Mouse (Mus musculus): ENCODE data around the gene Bub3. TPM values are rescaled to one million over a fixed set of nuclear protein-coding genes. Genes with fewer than 3 reads are reported as not detected.

Bub3 gene
- total RNA-seq (2021) = 10 to 100 TPM; 26.6 to 34.1 TPM

GRCm38 (mm10) chr7:131559986-131560696, at the start of gene Bub3:
TSS of gene Bub3 (plus strand) at chr7:131560222.
- intact Hi-C loops (cut with DNase I) = loop anchor here (5.0 to 10.0 kb wide), 4 partner anchors 148 to 1295 kb away; partner anchors contain the start of genes 2310057M21Rik, Abraxas2, Acadsb and Eef1akmt2
- DNase-seq = peak; percentile 86 to 93

GRCm38 (mm10) chr7:131539979-131540378, 20.0 kb upstream of the Bub3 start:
- peak; percentile 79 to 85 for DNase-seq
- intact Hi-C loops (cut with DNase I) = loop anchor here (1.0 to 10.0 kb wide), 5 partner anchors 178 to 1013 kb away; partner anchors contain the start of gene 2310057M21Rik

GRCm38 (mm10) chr7:131541184-131542114, 18.6 kb upstream of the Bub3 start:
- intact Hi-C loops (cut with DNase I) = loop anchor here (2.0 to 10.0 kb wide), 4 partner anchors 179 to 1011 kb away; partner anchors contain the start of gene 2310057M21Rik
- peak in 1 of 2 experiments; percentile 6 for DNase-seq

GRCm38 (mm10) chr7:131542115-131542871, 17.7 kb upstream of the Bub3 start, which contains the start of gene Hmx3:
TSS of gene Hmx3 (plus strand) at chr7:131542867.
- peak in 1 of 2 experiments; percentile 20 for DNase-seq
- intact Hi-C loops (cut with DNase I) = loop anchor here (5.0 to 10.0 kb wide), 3 partner anchors 180 to 670 kb away; partner anchors contain the start of gene 2310057M21Rik

GRCm38 (mm10) chr7:131542872-131543622, 17.0 kb upstream of the Bub3 start:
- peak; percentile 12 to 21 for DNase-seq
- intact Hi-C loops (cut with DNase I) = loop anchor here (5.0 to 10.0 kb wide), 3 partner anchors 181 to 669 kb away; partner anchors contain the start of gene 2310057M21Rik

- intact Hi-C loops (cut with DNase I) = loop anchor here (1.0 to 10.0 kb wide), 4 partner anchors 11 to 668 kb away; partner anchors contain the start of gene 2310057M21Rik
- peak; percentile 18 to 41 for DNase-seq
Observed at GRCm38 (mm10) chr7:131543623-131544481, 16.2 kb upstream of the Bub3 start.

GRCm38 (mm10) chr7:131544871-131545270, 15.2 kb upstream of the Bub3 start:
- intact Hi-C loops (cut with DNase I) = loop anchor here (1.0 to 10.0 kb wide), 4 partner anchors 10 to 667 kb away; partner anchors contain the start of gene 2310057M21Rik
- no peak for DNase-seq

GRCm38 (mm10) chr7:131545701-131546385, 14.2 kb upstream of the Bub3 start:
- intact Hi-C loops (cut with DNase I) = loop anchor here (10.0 kb wide), 1 partner anchor 199 kb away; no protein-coding TSS in a partner anchor
- DNase-seq = no peak

GRCm38 (mm10) chr7:131546423-131546822, 13.6 kb upstream of the Bub3 start:
- DNase-seq = no peak
- intact Hi-C loops (cut with DNase I) = loop anchor here (10.0 kb wide), 1 partner anchor 198 kb away; no protein-coding TSS in a partner anchor

- intact Hi-C loops (cut with DNase I) = loop anchor here (10.0 kb wide), 1 partner anchor 197 kb away; no protein-coding TSS in a partner anchor
- DNase-seq = no peak
Observed at GRCm38 (mm10) chr7:131547481-131547880, 12.5 kb upstream of the Bub3 start.

- no peak for DNase-seq
- intact Hi-C loops (cut with DNase I) = loop anchor here (10.0 kb wide), 1 partner anchor 196 kb away; no protein-coding TSS in a partner anchor
Observed at GRCm38 (mm10) chr7:131548473-131548872, 11.5 kb upstream of the Bub3 start, which contains the start of gene Hmx2. TSS of gene Hmx2 (plus strand) at chr7:131548773.

- DNase-seq = no peak
- intact Hi-C loops (cut with DNase I) = loop anchor here (5.0 to 10.0 kb wide), 2 partner anchors 179 to 1303 kb away; partner anchors contain the start of genes Abraxas2, Eef1akmt2 and Pstk
Observed at GRCm38 (mm10) chr7:131551471-131551870, 8.6 kb upstream of the Bub3 start.

- intact Hi-C loops (cut with DNase I) = loop anchor here (5.0 to 10.0 kb wide), 2 partner anchors 180 to 1303 kb away; partner anchors contain the start of genes Abraxas2, Eef1akmt2 and Pstk
- DNase-seq = no peak
Observed at GRCm38 (mm10) chr7:131551931-131552741, 7.9 kb upstream of the Bub3 start.

GRCm38 (mm10) chr7:131552781-131553180, 7.2 kb upstream of the Bub3 start:
- no peak for DNase-seq
- intact Hi-C loops (cut with DNase I) = loop anchor here (5.0 to 10.0 kb wide), 2 partner anchors 180 to 1302 kb away; partner anchors contain the start of genes Abraxas2, Eef1akmt2 and Pstk

GRCm38 (mm10) chr7:131553771-131554175, 6.2 kb upstream of the Bub3 start:
- intact Hi-C loops (cut with DNase I) = loop anchor here (5.0 to 10.0 kb wide), 2 partner anchors 181 to 1301 kb away; partner anchors contain the start of genes Abraxas2, Eef1akmt2 and Pstk
- peak in 1 of 2 experiments; percentile 45 for DNase-seq
